Mouse (Mus musculus) CH12F3 (cell line): ENCODE results near the gene Fosl1.
"Not testable (repeated sequence)": the region's sequence is repeated elsewhere in the genome, so short reads cannot be mapped to it uniquely, and the experiment has no call there.

Source experiments
- in situ Hi-C: fragments of 300-500 bp; cut with MboI; formaldehyde crosslinking; loops from 2 replicates; pipeline ENCODE4 v1.14.3; 2020; ENCODE audit warnings: low sequenced_read_pairs

Gene Fosl1

DNA sequence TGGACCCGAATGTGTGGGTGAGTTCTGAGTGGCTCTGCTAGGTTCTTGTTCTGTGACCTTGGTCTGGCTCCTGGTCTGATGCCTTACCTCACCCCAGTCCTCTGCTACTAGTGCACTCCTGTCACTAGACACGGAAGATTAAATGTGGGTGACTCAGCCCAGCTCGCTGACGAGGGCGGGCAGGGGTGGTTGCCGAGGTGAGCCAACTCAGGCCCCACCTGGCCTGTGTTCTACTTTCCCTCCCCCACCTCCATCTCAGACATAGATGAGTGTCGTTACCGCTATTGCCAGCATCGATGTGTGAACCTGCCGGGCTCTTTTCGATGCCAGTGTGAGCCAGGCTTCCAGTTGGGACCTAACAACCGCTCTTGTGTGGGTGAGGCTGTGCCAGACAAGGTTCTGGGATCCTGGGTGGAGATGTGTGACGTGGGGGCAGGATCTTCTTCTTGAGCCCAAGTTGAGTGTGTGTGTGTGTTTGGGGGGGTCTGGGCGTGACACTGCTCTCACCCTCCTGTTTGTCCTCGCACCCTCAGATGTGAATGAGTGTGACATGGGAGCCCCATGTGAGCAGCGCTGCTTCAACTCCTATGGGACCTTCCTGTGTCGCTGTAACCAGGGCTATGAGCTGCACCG is 30.4 kb downstream of the Fosl1 start:
- in situ Hi-C loops, result no loop called here

DNA sequence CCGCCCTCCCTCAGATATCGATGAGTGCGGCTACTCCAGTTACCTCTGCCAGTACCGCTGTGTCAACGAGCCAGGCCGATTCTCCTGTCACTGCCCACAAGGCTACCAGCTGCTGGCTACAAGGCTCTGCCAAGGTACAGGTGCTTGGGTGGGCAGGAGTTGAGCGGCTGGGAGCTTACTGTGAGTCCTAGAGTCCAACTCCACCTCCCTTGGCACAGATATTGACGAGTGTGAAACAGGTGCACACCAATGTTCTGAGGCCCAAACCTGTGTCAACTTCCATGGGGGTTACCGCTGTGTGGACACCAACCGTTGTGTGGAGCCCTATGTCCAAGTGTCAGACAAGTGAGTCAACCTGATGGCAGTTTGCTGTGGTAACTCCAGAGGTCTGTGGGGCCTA is 32.7 kb downstream of the Fosl1 start:
- in situ Hi-C loops, result no loop called here

DNA sequence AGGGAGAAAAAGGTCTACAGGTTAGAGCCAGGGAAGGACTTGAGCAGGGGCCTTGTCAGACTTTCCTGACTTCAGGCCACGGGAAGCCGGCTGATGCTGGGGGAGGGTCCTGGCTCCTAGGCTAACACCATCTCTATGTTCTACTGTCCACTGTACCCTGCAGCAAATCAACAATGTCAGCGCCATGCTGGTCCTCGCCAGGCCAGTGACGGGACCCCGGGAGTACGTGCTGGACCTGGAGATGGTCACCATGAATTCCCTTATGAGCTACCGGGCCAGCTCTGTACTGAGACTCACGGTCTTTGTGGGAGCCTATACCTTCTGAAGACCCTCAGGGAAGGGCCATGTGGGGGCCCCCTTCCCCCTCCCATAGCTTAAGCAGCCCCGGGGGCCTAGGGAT is 34.1 kb downstream of the Fosl1 start:
- in situ Hi-C loops, result no loop called here

DNA sequence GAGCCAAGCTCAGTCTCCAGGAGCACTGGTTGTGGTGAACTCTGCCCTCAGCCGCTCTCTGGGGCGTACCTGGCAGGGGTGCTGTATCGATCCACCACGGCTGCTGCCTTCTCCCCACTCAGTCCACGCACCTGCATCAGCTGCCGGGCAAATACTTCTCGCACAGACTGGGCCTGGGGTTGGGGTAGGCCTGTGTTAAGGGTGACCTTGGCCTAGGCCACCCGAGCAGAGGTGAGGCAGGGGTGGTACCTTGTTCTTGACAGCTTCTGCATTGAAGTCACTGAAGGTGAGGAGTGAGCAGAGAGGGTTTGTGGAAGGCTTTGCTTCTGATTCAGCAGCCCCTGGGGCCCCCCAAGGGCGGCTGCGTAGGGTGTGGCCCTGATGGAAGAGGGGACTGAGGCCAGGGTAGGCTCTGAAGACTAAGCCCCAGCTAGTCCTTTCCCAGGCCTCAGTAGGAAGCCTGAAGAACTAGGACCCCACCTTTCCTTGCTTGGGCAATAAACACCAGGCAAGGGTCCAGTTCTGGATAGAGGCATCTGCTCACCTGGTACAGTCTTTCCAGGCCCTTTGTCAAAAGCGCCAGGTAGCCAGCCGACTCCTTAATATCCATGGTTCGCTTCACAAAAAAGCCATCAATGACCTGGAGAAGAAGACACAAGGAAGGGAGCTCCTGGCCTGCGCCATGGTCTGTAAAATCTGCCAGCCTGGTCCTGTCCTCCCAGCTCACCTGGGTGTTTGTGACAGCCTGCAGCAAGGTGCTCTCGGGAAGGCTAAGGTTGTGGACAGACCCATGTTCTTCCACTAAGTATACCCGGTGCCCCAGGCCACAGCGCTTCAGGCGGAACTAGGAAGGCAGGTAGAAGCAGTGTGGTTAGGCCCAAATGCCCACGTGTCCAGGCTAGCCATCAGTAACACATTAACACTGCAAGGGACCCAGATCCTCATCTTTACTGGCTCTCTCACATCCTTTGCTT is 36.3 kb downstream of the Fosl1 start:
- in situ Hi-C loops, result no loop called here

DNA sequence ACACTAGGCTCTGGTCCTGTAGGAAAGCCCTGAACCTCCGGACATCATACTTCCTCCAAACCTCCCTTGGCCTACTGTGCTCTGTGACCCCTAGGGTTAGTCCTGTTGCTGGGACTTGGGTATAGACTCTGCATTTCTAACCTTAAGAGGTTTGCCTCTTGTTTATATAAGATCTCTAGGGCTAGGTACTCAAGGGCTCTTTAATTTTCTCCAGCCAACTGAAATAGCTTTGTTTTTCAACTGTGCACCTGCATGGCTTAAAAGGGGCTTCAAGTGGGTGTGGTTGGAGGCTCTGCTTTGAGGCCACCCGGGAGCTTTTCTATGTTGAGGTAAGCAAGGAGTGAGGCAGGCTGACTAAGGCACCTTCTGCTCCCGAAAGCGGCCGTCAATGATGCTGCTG is 37.1 kb downstream of the Fosl1 start:
- in situ Hi-C loops, result no loop called here

DNA sequence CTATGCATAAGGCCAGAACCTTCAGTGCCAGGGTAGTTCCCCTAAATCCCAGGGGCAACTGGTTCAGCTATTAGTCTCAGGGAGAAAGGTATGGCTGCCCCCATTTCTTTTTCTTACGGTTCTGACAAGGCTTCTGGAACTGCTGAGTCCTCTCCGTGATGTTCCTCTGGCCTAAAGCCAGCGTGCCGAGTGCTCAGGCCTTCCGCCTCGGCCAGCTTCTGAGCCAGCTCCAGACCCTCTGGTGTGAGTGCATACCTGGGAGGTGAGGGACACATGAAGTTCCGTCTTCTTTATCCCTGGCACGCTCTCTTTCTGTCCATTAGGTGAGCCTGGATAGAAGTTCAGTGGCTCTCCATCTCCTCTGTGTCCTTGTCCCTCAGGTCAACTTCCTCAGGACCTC is 38.0 kb downstream of the Fosl1 start:
- in situ Hi-C loops, result no loop called here

DNA sequence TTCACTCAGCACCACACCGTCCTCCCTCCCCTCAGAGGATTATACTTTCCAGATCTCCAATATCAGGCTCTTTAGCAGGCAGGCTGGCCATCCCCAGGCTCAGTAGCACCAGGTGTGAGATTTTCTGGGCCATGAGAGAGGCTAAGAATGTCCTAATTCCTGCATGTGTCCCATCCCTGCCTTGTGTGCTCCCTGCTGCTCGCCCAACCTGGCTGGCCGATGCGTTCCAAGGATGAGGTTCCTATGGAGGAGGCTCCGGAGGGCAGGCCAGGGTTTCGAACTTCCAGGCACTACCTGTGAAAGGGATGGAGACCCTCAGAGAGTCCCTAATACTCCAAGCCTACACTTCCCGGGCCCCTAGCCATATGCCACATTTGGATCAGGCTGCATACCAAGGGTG is 38.5 kb downstream of the Fosl1 start:
- in situ Hi-C loops, result no loop called here

DNA sequence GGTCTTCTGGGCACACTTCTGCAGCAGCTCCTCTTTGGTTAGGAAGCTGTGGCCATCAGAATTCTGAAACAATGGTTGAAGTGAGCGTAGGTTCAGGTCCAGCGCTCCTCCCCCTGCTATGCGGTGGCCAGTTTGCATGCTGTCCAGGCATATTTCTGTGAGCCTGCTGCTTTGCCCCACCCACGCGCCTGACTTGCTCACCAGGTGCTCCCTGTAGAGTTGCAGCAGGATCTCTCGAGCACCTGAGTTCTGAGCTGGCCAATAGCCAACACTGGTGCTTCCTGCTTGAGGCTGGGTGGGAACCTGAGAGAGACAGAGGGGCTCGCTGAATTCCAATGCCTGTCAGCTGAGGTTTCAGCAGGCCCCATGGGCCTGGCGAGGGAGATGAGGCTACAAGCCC is 38.9 kb downstream of the Fosl1 start:
- in situ Hi-C loops, result no loop called here

DNA sequence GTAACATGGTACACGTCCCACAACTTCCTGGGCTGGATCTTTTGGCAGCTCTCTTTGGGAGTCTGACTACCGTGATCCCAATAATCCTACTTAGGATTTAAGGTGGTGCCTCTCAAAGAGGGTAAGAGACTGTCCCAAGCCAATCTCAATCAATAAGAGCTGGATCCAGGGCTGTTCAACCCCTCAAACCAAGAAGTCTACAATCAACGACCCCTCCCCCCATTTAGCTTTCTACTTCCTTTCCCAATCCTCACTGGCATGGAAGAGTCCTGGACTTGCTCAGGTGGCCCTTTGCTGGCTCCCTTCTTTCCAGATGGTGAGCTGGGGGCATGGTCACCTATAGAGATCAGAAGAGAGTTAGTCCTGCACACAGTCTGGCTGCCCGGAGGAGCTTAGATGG is 39.4 kb downstream of the Fosl1 start:
- in situ Hi-C loops, result no loop called here

DNA sequence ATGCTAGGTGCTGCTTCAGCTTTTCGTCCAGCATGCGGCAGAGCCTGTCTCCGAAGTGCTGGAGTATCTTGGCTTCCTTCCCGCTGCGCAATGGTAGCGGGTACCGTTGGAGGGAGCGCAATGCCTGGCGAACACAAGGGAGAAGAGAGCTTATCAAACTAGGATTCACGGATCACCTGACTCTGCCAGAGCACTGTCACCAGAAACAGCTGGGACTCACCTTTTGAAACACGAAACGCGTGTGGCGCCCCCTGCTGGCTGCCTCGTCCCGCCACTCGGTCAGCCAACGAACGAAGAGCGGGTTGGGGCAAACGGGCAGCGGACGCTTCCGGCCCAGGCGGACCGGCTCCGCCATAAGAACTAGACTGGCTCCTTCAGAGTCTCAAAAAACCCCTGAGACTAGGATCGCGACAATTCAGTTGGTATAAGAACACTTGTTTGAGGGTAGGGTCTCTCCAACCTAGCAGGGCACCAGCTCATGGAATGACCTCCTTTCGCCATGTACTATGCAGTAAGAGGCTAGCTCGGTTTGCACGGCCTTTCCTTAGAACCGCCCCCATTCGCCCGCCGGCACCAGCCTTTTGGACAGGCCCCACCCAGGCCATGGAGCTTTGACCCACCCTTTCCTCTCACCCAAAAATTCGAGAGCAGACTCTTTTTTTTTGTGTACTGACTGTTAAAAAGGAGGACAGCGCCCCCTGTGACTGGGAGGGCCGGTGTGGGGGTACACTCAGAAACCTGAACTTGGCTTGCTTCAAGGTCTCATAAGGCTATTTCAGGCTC is 40.6 kb downstream of the Fosl1 start, which contains the start of gene Mus81:
Gene Mus81 (minus strand): TSS at position 635 of the 783 bp plus-strand sequence.
- in situ Hi-C loops, result no loop called here

DNA sequence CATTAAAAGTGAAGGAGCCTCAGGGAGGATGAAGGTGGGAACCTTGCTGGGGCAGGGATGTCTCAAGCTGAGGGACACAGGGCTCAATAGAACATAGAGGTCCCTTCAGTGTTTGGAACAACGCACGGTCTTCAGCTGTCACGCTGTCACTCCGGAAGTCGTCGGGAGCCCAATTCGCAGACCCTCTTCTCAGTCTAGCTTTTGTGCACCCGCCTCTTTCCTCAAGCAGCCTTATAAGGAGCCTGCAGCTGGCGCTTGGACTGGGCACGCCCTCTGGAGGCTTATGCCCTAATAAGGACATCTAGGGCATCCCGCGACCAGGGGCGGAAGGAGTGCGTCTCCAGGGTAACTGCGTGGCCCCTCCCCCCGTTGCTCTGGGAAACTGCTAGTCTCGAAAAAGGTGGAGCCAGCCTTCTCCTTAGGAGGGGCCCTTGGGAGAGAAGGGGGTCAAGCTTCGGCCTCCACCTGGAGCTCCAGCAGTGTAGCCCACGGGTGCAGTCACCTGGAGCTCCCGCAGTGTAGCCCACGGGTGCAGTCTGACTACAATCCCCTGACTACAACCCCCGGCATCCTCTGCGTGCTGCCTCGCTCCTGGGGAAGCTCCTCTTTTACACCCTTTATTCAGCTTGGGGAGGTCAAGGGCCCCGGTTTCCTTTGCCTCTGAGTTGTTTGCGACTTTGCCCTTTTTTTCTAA is 41.7 kb downstream of the Fosl1 start:
- in situ Hi-C loops, result no loop called here

DNA sequence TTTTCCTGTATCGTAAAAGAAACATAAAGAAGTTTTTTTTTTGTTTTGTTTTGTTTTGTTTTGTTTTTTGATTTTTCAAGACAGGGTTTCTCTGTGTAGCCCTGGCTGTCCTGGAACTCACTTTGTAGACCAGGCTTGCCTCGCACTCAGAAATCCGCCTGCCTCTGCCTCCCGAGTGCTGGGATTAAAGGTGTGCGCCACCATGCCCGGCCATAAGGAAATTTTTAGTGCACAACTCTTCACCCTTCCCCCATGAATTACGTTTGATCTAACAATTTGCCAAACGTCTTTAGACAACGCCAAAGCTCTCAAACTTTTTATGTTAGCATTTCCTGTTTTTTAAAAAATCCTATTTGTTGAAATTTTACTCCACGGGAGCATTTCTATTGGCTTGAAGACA is 42.4 kb downstream of the Fosl1 start:
- in situ Hi-C loops, result not testable (repeated sequence)

DNA sequence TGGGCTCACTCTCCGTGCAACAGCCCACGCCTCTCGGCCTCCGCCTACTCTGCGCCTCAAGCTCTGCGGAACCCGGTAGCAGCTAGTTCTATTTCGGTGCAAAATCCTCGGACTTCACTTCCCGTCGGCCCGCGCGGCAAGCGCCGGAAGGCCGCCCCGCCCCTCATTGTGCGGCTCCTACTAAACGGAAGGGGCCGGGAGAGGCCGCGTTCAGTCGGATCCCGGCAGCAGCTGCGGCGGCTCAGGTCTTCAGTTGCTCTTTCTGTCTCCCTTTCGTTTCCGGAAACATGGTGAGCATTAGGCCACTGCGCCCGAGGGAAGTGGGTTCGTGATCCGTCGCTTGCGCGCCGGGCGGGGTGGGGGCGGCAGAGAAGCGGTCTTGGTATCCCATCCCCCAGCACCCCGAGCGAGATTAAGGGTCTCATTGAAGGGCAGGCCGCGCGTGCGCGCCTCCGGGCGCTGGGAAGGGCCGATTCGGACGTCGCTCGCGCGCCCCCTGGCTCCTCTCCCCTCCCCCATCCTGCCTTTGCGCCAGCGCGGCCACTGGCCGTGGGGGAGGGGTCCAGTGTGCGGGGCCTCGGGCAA is 43.1 kb downstream of the Fosl1 start, which contains the start of gene Cfl1:
Gene Cfl1 (plus strand): TSS at position 143 of the 585 bp plus-strand sequence.
- in situ Hi-C loops, result no loop called here

DNA sequence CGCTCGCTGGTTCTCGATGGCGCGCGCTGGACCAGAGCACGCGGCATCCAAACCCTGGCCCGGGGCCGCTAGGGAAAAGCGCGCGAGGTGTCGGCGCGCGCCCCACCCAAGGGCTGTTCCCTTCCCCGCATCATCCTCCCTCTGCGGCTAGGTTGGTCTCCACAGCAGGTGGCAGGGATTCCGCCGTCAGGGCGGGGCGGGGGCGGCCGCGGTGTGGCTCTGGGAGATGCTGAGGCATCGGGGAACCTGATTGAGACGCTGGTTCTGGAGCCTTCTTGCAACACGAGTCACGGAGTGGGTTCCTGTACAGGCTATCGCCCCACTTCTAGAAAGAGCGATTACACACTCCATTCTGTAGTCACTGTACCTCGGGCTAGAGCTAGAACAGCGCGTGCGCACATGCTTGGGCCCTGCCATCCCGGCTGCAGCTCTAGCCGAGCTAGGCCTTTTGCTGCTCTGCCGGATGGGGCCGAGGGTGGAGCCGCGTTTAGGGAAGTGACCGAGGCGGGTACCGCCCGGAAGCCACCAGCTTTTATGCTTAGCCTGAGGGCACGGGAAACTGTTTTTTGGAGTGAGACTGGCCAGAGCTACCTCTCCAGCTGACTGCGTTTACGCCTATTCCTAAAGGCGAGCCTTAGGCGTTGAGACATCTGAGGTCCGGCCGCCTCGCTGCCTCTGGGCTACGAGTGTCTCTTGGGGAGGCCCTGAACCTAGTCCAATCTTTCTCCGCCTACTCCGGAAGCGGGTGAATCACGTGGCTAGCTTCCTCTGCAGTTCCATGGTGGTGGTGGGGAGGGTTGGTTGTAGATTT is 43.8 kb downstream of the Fosl1 start:
- in situ Hi-C loops, result no loop called here

DNA sequence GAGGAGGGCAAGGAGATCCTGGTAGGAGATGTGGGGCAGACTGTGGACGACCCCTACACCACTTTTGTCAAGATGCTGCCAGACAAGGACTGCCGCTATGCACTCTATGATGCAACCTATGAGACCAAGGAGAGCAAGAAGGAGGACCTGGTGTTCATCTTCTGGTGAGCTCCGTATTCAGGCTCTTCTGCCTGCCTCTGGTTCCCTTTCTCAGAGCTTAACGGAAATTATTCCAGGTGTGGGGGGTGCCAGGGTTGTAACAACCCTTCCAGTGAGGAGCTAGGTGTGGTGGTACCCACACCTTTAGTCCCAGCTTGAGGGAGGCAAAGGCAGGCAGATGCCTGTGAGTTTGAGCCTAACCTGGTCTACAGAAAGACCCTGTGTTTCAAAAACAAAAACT is 45.3 kb downstream of the Fosl1 start:
- in situ Hi-C loops, result no loop called here

DNA sequence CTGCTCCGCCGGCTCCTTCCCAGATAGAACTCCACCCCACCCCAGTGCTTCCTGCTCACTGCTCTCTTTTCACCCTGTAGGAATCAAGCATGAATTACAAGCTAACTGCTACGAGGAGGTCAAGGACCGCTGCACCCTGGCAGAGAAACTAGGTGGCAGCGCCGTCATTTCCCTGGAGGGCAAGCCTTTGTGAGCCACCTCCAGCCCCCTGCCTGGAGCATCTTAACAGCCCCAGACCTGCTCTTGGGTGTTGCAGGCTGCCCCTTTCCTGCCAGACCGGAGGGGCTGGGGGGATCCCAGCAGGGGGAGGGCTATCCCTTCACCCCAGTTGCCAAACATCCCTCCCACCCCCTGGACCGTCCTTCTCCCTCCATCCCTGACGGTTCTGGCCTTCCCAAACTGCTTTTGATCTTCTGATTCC is 46.0 kb downstream of the Fosl1 start:
- in situ Hi-C loops, result not testable (repeated sequence)

DNA sequence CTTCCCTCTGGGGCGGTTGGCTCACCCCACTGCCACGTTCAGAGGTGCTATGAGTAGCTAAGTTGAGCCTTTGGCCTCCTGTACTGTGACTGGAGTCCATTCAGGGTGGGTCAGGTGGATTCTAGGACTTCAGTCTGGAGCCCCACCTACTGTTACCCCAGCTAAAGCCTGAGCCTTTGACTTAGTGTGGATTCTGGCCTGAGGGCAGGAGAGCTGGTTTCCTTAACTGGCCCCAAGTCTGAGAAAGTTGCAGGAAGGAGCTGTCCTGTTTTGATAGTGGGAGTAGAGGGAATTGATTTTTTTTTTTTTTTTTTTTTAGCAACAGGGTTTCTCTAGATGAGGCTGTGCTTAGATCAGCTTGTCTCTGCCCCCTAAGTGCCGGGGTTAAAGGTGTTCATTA is 47.0 kb downstream of the Fosl1 start:
- in situ Hi-C loops, result no loop called here

DNA sequence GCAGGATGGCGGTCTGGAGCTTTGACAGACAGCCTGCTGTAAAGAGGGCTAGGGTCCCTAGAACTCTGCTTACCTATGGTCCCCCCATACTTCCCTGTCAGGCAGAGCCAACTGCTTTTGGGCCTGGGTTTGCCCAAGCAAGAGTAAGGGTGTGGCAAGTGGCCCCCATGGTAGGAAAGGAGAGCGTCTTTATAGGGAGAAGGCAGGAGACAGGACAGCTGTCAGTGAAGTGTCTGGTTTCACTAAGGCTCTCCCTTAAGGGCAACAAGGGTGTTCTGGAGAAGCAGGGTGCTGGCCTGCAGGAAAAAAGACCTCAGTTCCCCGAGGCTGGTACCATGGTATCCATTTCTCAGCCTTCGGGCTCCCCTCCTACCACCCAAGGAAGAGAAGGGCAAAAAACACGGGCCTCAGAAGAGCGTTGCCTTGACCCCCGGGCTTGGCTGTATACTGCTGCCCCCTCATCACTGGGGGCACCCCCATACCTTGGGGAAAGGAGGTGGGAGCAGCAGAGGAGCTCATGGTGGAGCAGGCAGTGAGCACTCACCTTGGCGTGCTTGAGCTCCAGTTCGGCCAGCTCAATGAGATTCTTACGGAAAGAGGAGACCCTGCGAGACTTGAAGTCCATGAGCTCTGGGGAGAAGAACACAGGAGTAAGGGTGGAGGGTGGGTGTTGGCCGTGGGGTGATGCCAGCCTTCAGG is 48.2 kb downstream of the Fosl1 start:
- in situ Hi-C loops, result no loop called here

DNA sequence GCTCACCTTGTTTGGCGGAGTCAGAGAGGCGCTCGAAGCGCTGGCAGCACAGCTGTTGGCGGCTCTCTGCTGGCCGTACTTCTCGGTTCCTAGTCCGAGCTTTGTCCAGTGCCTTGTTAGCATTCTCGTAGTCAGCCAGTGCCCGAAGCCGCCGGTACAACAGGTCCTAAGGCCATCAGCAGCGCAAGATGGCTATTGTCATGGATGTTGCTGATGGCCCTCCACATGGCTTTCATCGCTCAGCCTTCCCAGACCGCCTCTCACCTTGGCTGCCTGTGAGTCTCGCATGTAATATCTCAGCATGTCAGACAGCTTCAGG is 48.7 kb downstream of the Fosl1 start:
- in situ Hi-C loops, result no loop called here
